Mouse (Mus musculus): ENCODE data around the gene Ece1.

DNA sequence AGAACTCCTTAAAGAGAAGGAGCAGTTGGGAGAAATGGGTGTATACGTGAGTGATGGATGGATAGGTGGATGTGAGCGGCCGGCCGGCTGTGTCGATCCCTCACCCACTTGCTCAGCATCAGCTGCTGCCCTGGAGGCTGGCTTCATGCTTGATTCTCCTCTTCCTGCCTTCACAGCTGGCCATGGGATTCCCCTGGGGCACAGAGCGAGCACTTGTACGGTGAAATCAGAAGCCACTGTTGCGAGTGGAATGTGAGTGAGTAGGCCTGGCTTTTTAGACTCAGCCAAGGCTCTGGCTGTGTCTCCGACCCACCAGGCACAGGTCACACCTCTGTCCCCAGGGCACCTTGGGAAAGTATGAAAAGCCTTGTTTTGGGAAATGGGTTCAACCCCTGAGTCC, 20.6 kb downstream of the Ece1 start:
- no peak for TF ChIP-seq MAFK (IDR thresholded peaks at IDR 0.05; ENCODE audit: insufficient read depth, low read depth, low read length)
- TF ChIP-seq ZC3H11A (IDR thresholded peaks at IDR 0.05; ENCODE audit: borderline replicate concordance, low read depth, low read length): no peak
- no peak for TF ChIP-seq ZNF384 (IDR thresholded peaks at IDR 0.05; ENCODE audit: low read depth, low read length)
- no peak for TF ChIP-seq HCFC1 (IDR thresholded peaks at IDR 0.05; ENCODE audit: borderline replicate concordance, insufficient read depth, low read length)
